Mouse (Mus musculus) liver, embryonic 11.5 days (tissue): ENCODE data around the gene Gtf2f2. TPM values are rescaled to one million over a fixed set of nuclear protein-coding genes. Genes with fewer than 3 reads are reported as not detected.

Experiments
- ATAC-seq: fragments of 200-750 bp; cut with Nextera tagmentation; replicated peaks from 2 replicates; pipeline ENCODE4 v1.8.0; 2017; ENCODE audit warnings: moderate number of reproducible peaks, mild to moderate bottlenecking, moderate TSS enrichment, moderate library complexity; ENCODE audit not compliant: low FRiP score
- DNase-seq: peaks from one replicate; pipeline ENCODE4 v3.0.0-alpha.2; 2017; ENCODE audit warnings: low spot score
- H3K27ac ChIP-seq: fragments of 300-500 bp; sonication (generic); 2 replicates; pipeline ENCODE4 v1.5.1; 2014; ENCODE audit warnings: mild to moderate bottlenecking, low read depth, low read length, control low read depth
- H3K27me3 ChIP-seq: fragments of 300-500 bp; sonication (generic); replicated peaks from 2 replicates; pipeline ENCODE4 v1.6.1; 2014; ENCODE audit warnings: low read length, mixed read lengths; ENCODE audit not compliant: control insufficient read depth, insufficient read depth
- H3K36me3 ChIP-seq: fragments of 300-500 bp; sonication (generic); 2 replicates; pipeline ENCODE4 v1.6.1; 2014; ENCODE audit warnings: mild to moderate bottlenecking, low read length, moderate library complexity, mixed read lengths; ENCODE audit not compliant: control insufficient read depth, insufficient read depth
- H3K4me1 ChIP-seq: fragments of 300-500 bp; sonication (generic); replicated peaks from 2 replicates; pipeline ENCODE4 v1.6.1; 2014; ENCODE audit warnings: low read length, mixed read lengths; ENCODE audit not compliant: control insufficient read depth, insufficient read depth
- H3K4me2 ChIP-seq: fragments of 300-500 bp; sonication (generic); 2 replicates; pipeline ENCODE4 v1.6.1; 2014; ENCODE audit warnings: mild to moderate bottlenecking, control low read depth, moderate library complexity
- H3K4me3 ChIP-seq: fragments of 300-500 bp; sonication (generic); 2 replicates; pipeline ENCODE4 v1.5.1; 2014; ENCODE audit warnings: low read depth, low read length, control low read depth
- H3K9ac ChIP-seq: fragments of 300-500 bp; sonication (generic); 2 replicates; pipeline ENCODE4 v1.6.1; 2014; ENCODE audit warnings: low read depth, low read length, control low read depth
- H3K9me3 ChIP-seq: fragments of 300-500 bp; sonication (generic); 2 replicates; pipeline ENCODE4 v1.6.1; 2016; ENCODE audit warnings: low read length, inconsistent platforms, mixed read lengths; ENCODE audit not compliant: control insufficient read depth
- whole genome bisulfite sequencing: fragments of 180-500 bp; shearing (Covaris S2); extraction: QIAGEN DNeasy Blood & Tissue Kit; methylation state at CpG from one replicate; pipeline ENCODE4 v1.1.7; 2014; 5-methylcytosine and 5-hydroxymethylcytosine counted together
- polyA plus RNA-seq: library from polyadenylated mRNA; unstranded; fragments of >200 nt; fragmentation: Nextera tagmentation; extraction: Ambion mirVana; gene quantifications from 2 replicates; pipeline ENCODE4 v1.2.1, GENCODE M21; 2014

Gene Gtf2f2
- polyA plus RNA-seq, 1 experiment from 2014 or later = 56.9 TPM

DNA sequence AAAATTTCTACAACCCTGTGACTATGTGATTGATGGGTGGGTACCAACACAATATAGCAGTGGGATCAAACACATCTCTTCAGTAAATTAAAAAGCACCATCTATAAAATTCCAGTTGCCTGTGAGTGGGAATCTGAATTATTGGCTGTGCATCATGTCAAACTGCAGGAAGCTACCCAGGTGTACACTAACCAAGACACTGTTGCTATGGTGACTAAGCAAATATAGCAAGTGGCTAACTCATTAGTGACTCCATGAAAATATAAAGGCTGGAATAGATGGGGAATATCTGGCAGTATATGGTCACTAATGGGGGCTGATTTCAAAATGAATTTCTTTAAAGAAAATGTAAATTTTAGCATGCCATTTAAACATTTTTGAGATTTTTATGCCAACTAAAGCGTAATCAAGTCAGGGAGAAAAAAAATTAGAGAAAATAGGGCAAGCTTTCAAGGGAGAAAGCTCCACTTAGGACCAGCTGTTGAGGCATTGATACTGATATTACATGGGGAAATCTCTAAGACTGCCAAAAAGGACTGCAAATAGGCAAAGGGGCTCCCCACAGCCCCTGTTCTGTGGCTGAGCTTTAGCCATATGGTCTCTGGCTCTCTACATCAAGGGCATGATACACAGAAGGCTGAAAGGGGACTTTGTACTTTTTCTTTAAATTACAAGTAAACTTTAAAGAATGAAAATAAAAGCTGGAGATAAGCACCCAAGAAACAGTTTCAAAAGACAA lies 87.2 kb downstream of the Gtf2f2 start:
- Histone ChIP-seq H3K9ac (no peak overlapping the region), H3K9me3 (no peaks in the 10 kb centered on the region), H3K27me3 (no peaks in the 10 kb centered on the region), H3K27ac (no peak overlapping the region), H3K4me3 (no peak overlapping the region), H3K4me2 (no peak overlapping the region), H3K4me1 (no peaks in the 10 kb centered on the region), H3K36me3 (no peaks in the 10 kb centered on the region)
- ATAC-seq = no peak
- 87% methylated on average over 1 of the region's 1 CpGs for WGBS
- DNase-seq = no peak

DNA sequence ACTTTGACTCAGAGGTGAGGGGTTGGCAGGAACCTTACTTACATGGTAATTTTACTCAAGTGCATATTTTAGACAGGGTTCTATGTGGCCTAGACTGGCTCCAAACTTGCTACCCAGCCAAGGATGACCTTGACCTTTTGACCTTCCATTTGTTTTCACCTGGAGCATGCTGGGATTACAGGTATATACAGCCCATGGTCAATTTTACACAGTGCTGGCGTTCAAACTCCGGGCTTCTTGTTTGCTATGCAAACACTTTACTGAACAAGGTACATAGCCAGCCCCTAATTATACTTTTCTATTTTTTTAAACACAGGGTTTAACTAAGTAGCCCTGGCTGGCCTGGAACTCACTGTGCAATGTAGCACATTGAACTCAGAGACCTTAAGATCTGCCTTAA lies 98.0 kb downstream of the Gtf2f2 start:
- ATAC-seq (peak; percentile 54; the same call in 1 of the 2 replicates), DNase-seq (no peak)
- no peaks in the 10 kb centered on the region for H3K9me3 ChIP-seq

DNA sequence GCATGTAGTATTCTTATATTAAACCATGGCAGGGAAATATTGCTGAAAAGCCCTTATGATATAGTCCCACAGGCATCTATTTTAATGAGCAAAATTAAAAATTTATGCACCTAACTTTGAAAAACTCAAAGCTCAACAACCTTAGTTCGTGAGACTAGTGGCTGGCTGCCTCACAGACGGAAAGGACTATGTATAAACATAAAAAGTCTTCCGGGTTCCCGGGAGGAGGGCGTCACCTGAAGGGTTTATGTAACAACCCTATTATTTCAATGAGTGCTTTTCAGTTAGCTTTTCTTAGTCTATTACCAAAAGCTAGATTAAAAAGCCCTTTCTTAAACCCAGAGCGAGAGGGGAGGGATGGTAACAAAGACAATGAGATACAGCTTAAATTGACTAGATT lies 98.7 kb downstream of the Gtf2f2 start:
- no peaks in the 10 kb centered on the region for H3K27me3 ChIP-seq
- no peak overlapping the region for H3K9ac ChIP-seq
- H3K36me3 ChIP-seq = no peaks in the 10 kb centered on the region
- no peaks in the 10 kb centered on the region for H3K4me1 ChIP-seq
- ATAC-seq (no peak), DNase-seq (no peak)
- WGBS = 92% methylated on average over 6 of the region's 6 CpGs
- no peak overlapping the region for H3K4me3 ChIP-seq
- no peak overlapping the region for H3K27ac ChIP-seq
- H3K9me3 ChIP-seq = no peaks in the 10 kb centered on the region
- H3K4me2 ChIP-seq = no peak overlapping the region

More for the DNA sequence above, 98.0 kb downstream of the Gtf2f2 start:
- Histone ChIP-seq H3K9ac (no peak overlapping the region), H3K27ac (no peak overlapping the region), H3K27me3 (no peaks in the 10 kb centered on the region), H3K4me2 (no peak overlapping the region), H3K4me3 (no peak overlapping the region), H3K4me1 (no peaks in the 10 kb centered on the region), H3K36me3 (no peaks in the 10 kb centered on the region)
- 82% methylated on average over 2 of the region's 2 CpGs for WGBS

DNA sequence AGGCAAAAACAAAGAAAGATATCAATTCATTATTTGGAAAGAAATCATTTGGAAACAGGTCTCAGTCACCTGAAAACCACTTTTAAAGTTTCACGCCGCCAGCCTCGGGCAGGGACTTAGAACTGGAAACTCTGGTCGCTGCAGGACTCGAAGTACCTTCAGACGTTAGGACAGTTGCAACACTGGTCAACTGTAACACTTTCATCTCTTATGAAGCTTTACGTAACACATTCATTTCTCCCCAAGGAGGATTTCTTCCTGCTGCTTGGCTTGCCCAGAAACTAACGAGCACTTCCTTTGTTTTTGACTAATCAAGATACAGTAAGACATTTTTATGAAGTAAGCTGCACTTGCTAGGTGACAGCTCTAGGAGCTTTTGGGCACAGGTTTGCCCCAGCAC lies 103.7 kb downstream of the Gtf2f2 start:
- Histone ChIP-seq H3K4me3 (no peak overlapping the region), H3K27ac (no peak overlapping the region), H3K9ac (no peak overlapping the region), H3K4me1 (no peaks in the 10 kb centered on the region), H3K27me3 (no peaks in the 10 kb centered on the region), H3K9me3 (no peaks in the 10 kb centered on the region), H3K36me3 (peaks cover 11% of the 10 kb centered on the region), H3K4me2 (no peak overlapping the region)
- 90% methylated on average over 8 of the region's 8 CpGs for WGBS
- ATAC-seq = no peak
- no peak for DNase-seq

DNA sequence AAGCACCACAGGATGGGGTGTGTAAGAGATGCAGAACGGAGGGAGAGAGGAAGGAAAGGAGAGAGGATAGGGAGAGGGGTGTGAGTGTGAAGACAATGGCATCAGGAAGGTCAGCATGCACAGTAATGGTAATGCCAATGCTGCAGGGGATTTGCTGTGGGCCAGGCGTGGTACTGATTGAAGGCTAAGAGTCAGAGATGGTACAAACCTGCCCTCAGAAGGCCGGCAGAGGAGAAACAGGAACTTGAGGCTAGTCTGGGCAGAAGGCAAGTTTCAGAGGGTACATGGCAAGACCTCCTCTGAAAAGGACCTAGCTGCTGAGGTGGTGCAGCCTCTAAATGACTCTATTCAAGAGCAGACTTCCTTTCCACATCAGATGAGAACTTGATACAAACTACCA lies 105.7 kb downstream of the Gtf2f2 start:
- Histone ChIP-seq H3K9ac (no peak overlapping the region), H3K4me3 (no peak overlapping the region), H3K9me3 (no peaks in the 10 kb centered on the region), H3K36me3 (peaks cover 11% of the 10 kb centered on the region), H3K4me1 (0 out of 2 replicates have a peak, but pooled peaks cover 4% of the 10 kb centered on the region), H3K27ac (no peak overlapping the region), H3K4me2 (no peak overlapping the region), H3K27me3 (no peaks in the 10 kb centered on the region)
- DNase-seq (no peak), ATAC-seq (no peak)
- WGBS = 84% methylated on average over 3 of the region's 3 CpGs

DNA sequence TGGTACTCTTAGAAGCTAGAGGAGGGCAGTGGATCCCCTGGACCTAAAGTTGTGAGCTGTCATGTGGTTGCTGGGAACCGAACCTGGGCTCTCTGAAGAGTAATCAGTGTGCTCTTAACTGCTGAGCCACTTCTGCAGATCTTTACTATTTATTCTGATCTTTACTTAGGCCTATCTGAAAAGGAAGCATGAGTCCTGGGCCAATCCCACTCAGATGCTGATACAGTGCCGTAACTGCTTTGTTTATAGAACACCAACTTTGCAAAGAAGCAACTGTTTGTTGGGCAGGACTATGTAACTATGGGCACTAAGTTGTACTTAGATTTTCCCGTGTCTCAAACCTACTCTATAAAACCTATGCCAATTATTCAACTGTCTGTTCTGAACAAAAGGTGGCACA lies 107.5 kb downstream of the Gtf2f2 start:
- Histone ChIP-seq H3K4me3 (no peak overlapping the region), H3K36me3 (peaks cover 11% of the 10 kb centered on the region), H3K9me3 (no peaks in the 10 kb centered on the region), H3K27ac (no peak overlapping the region), H3K9ac (no peak overlapping the region), H3K27me3 (no peaks in the 10 kb centered on the region), H3K4me2 (no peak overlapping the region), H3K4me1 (0 out of 2 replicates have a peak, but pooled peaks cover 4% of the 10 kb centered on the region)
- 89% methylated on average over 3 of the region's 3 CpGs for WGBS
- ATAC-seq (no peak), DNase-seq (no peak)

DNA sequence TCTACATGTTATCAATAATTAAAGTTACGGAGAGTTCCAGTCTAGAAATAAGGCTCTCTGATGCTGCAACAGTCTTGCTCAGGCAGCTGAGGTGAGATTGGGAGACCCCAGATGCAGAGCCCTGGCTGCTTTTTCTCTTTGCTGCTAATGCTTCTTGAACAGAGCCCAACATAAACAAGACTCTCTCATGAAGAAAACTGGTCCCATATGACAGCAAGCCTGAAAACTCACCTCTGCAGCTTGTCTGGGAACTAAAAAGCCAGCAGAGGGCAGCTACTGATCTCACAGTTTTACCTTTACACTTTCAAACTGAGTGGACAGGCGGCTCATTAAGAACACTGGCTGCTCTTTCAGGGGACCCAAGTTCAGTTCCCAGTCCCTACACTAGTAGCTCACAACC lies 108.7 kb downstream of the Gtf2f2 start:
- Histone ChIP-seq H3K27ac (no peak overlapping the region), H3K4me1 (0 out of 2 replicates have a peak, but pooled peaks cover 4% of the 10 kb centered on the region), H3K27me3 (no peaks in the 10 kb centered on the region), H3K9me3 (no peaks in the 10 kb centered on the region), H3K9ac (no peak overlapping the region), H3K36me3 (peaks cover 11% of the 10 kb centered on the region), H3K4me2 (no peak overlapping the region), H3K4me3 (no peak overlapping the region)
- no peak for ATAC-seq
- DNase-seq = no peak
- WGBS = 84% methylated on average over 2 of the region's 2 CpGs

DNA sequence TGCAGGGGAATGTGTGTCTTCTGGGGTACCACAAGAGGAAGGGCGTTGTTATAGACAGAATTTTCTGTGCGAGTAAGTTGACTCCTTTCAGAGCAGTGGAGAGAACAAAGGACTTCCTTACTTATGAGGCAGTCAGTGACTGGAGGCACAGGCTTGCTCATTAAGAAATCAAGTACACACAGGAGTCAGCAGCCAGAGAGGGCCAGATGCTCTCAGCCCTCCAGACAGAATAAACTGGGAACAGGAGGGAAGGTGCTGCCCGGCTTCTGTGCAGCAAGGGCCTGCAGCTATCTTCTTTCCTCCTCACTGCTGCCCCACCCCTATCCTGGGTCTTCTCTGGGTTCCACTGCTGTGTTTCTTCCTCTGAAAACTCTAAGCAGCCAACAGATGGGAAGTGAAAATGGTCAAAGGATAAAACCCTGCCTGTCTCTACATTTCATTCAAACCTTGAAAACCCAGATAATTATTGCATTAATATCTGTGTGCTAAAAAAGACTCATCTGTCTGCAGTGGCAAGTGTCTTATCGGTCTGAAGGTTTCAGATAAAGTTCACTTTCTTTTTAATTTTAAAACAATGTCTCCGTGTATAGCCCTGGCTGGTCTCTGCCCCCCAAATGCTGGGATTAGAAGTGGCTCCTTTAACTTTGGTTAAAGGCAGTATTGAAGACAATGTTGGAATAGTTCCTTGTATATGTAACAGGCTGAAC lies 109.7 kb downstream of the Gtf2f2 start:
- H3K9me3 ChIP-seq = no peaks in the 10 kb centered on the region
- 67% methylated on average over 5 of the region's 5 CpGs for WGBS
- no peak overlapping the region for H3K9ac ChIP-seq
- H3K27ac ChIP-seq = no peak overlapping the region
- H3K4me1 ChIP-seq = 0 out of 2 replicates have a peak, but pooled peaks cover 4% of the 10 kb centered on the region
- ATAC-seq = no peak
- DNase-seq = no peak
- H3K4me2 ChIP-seq = no peak overlapping the region
- H3K27me3 ChIP-seq = no peaks in the 10 kb centered on the region
- peaks cover 11% of the 10 kb centered on the region for H3K36me3 ChIP-seq
- H3K4me3 ChIP-seq = no peak overlapping the region
